Mouse (Mus musculus): ENCODE results near the gene Aif1.

DNA sequence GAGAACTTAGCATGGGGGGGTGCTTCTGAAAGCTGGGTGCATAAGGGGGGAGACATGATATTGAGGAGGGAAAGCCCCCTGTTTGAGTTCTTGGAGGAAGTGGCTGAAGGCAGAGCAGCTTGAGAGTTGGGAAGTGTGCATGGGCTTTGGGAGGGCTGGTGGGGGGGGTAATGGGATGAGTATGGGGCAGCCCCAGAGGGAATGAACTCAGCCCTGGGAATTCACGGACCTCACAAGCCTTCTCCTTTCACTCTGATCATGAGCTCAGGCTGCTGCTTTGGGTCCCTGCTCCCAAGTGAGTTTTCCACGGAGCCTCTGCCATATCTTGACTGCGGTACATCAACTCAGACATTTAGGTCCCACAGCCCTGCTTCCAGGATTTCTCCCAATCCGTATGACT lies 26.6 kb upstream of the Aif1 start:
- no peak for TF ChIP-seq CTCF (IDR thresholded peaks at IDR 0.05; ENCODE audit: control insufficient read depth, insufficient read depth, insufficient read length)
- TF ChIP-seq MAX (IDR thresholded peaks at IDR 0.05), result no peak
- TF ChIP-seq USF1 (IDR thresholded peaks at IDR 0.05; ENCODE audit: low read depth), result no peak
- TF ChIP-seq CEBPB (IDR thresholded peaks at IDR 0.05; ENCODE audit: low read depth), result no peak
- TF ChIP-seq MYOG (IDR thresholded peaks at IDR 0.05; ENCODE audit: control insufficient read depth, extremely low read depth, insufficient read length), result no peak
- TF ChIP-seq MYOD1 (IDR thresholded peaks at IDR 0.05; ENCODE audit: control insufficient read depth, insufficient read length, low read depth), result no peak
- TF ChIP-seq FOSL1 (IDR thresholded peaks at IDR 0.05; ENCODE audit: insufficient read depth, low read length, poor library complexity, severe bottlenecking), result no peak

Data from C2C12 (cell line).